Mouse (Mus musculus) olfactory bulb, adult 2 months (tissue): ENCODE measurements at regions not wholly inside any gene's neighbourhood (a gene's known extent, or its start where the extent isn't known, plus 50 kb on each side); places are given as distances from the start of the nearest gene placed in this dataset.

ENCODE experiments used
- CTCF ChIP-seq: fragments of 200-500 bp; IDR thresholded peaks from 2 replicates; pipeline ENCODE4 v1.5.1; 2012; ENCODE audit warnings: low read depth, mild to moderate bottlenecking, low read length, moderate library complexity; ENCODE audit not compliant: insufficient read depth
- POLR2A ChIP-seq: fragments of 200-500 bp; IDR thresholded peaks from 2 replicates; pipeline ENCODE4 v1.6.1; 2012; ENCODE audit warnings: mild to moderate bottlenecking, low read depth, low read length, moderate library complexity; ENCODE audit not compliant: insufficient read depth

GRCm38 (mm10) chr2:73985238-73985910 lies 74.2 kb upstream of the Atp5g3 start:
- no peak for TF ChIP-seq POLR2A
- no peak for TF ChIP-seq CTCF
